Mouse (Mus musculus) liver (tissue): Measurements from ENCODE around the gene Otop2.

Source experiments
- DNase-seq: peaks from one replicate; pipeline ENCODE4 v3.0.0-alpha.2; 2020; ENCODE audit warnings: mixed read lengths

Gene Otop2

GRCm38 (mm10) chr11:115276780-115277603, 30.0 kb upstream of the Otop2 start, which contains the start of gene Fdxr:
Fdxr (minus strand) TSS chr11:115277050.
- DNase-seq = peak; percentile 99

GRCm38 (mm10) chr11:115277604-115277975, 29.4 kb upstream of the Otop2 start:
- no peak for DNase-seq

- no peak for DNase-seq
Observed at GRCm38 (mm10) chr11:115278176-115278575, 28.8 kb upstream of the Otop2 start.

GRCm38 (mm10) chr11:115279726-115280125, 27.2 kb upstream of the Otop2 start:
- DNase-seq = peak; percentile 30

- no peak for DNase-seq
Observed at GRCm38 (mm10) chr11:115282295-115282694, 24.7 kb upstream of the Otop2 start.

GRCm38 (mm10) chr11:115282723-115283485, 24.1 kb upstream of the Otop2 start:
- no peak for DNase-seq

GRCm38 (mm10) chr11:115283486-115283765, 23.5 kb upstream of the Otop2 start:
- no peak for DNase-seq

- DNase-seq = no peak
Observed at GRCm38 (mm10) chr11:115283891-115284620, 22.9 kb upstream of the Otop2 start.

GRCm38 (mm10) chr11:115285282-115285681, 21.7 kb upstream of the Otop2 start:
- DNase-seq = no peak

GRCm38 (mm10) chr11:115286201-115286993, 20.6 kb upstream of the Otop2 start:
- DNase-seq = no peak

GRCm38 (mm10) chr11:115287386-115287785, 19.6 kb upstream of the Otop2 start:
- no peak for DNase-seq

GRCm38 (mm10) chr11:115288305-115288704, 18.7 kb upstream of the Otop2 start:
- DNase-seq = no peak

GRCm38 (mm10) chr11:115289885-115290284, 17.1 kb upstream of the Otop2 start:
- DNase-seq = no peak

- no peak for DNase-seq
Observed at GRCm38 (mm10) chr11:115290314-115290713, 16.6 kb upstream of the Otop2 start.

- no peak for DNase-seq
Observed at GRCm38 (mm10) chr11:115290919-115291318, 16.0 kb upstream of the Otop2 start.

- DNase-seq = no peak
Observed at GRCm38 (mm10) chr11:115291503-115291902, 15.5 kb upstream of the Otop2 start.

GRCm38 (mm10) chr11:115292631-115293375, 14.2 kb upstream of the Otop2 start:
- peak; percentile 46 for DNase-seq

- DNase-seq = no peak
Observed at GRCm38 (mm10) chr11:115295939-115296338, 11.0 kb upstream of the Otop2 start.

- no peak for DNase-seq
Observed at GRCm38 (mm10) chr11:115296471-115297210, 10.3 kb upstream of the Otop2 start.

- peak; percentile 65 for DNase-seq
Observed at GRCm38 (mm10) chr11:115297214-115297826, 9.6 kb upstream of the Otop2 start, which contains the start of gene Fads6. Fads6 (minus strand) TSS chr11:115297663.

- DNase-seq = no peak
Observed at GRCm38 (mm10) chr11:115298160-115298559, 8.8 kb upstream of the Otop2 start.
